Comparison of ENCODE assay signal across 12 mouse cellular contexts in genomic region chr17:31788316-31788715, GRCm38 (mm10).
DNase-seq lines count a peak whose midpoint lies in the region; ATAC-seq and TF ChIP-seq lines count a peak whose summit lies in the region.
"Had no signal": no experiment of that assay in that cellular context is flagged by ENCODE, and none has a peak within 500 bp of the region (broad histone marks: within the 10 kb centered on the region; RNA-seq: fewer than 3 reads in every experiment).

No protein-coding gene starts in this region.

- 0 out of 2 replicates have a peak overlapping the region, but pooled peaks have one; percentile 81 for H3K27ac ChIP-seq in kidney, postnatal 0 days
- H3K27ac ChIP-seq in hindbrain, embryonic 11.5 days (ENCODE audit: low read depth, low read length) = no peak overlapping the region
- H3K27ac ChIP-seq: limb, embryonic 10.5 days; midbrain, embryonic 12.5 days had no signal

- H3K4me2 ChIP-seq in kidney, postnatal 0 days (ENCODE audit: low read length) = no peak overlapping the region
- no peak overlapping the region for H3K4me2 ChIP-seq in hindbrain, embryonic 11.5 days (replicated peaks; ENCODE audit: low read depth, low read length)
- H3K4me2 ChIP-seq: lung, embryonic 14.5 days; midbrain, embryonic 12.5 days had no signal

- no peak for ATAC-seq in kidney, postnatal 0 days (replicated peaks; ENCODE audit: low FRiP score, low read depth)
- no peak for ATAC-seq in hindbrain, embryonic 11.5 days (ENCODE audit: low FRiP score)

- no peaks in the 10 kb centered on the region for H3K36me3 ChIP-seq in kidney, postnatal 0 days (ENCODE audit: insufficient read depth, low read length)
- no peaks in the 10 kb centered on the region for H3K36me3 ChIP-seq in hindbrain, embryonic 11.5 days (ENCODE audit: control insufficient read depth, insufficient read depth, low read length)
- H3K36me3 ChIP-seq: limb, embryonic 10.5 days; midbrain, embryonic 12.5 days had no signal

- H3K4me3 ChIP-seq in kidney, postnatal 0 days (replicated peaks; ENCODE audit: low read depth, low read length) = no peak overlapping the region
- H3K4me3 ChIP-seq in hindbrain, embryonic 11.5 days (ENCODE audit: low read depth, low read length) = no peak overlapping the region
- H3K4me3 ChIP-seq: limb, embryonic 10.5 days; midbrain, embryonic 12.5 days had no signal

- no peak overlapping the region for H3K9ac ChIP-seq in kidney, postnatal 0 days (ENCODE audit: low read depth, low read length)
- no peak overlapping the region for H3K9ac ChIP-seq in hindbrain, embryonic 11.5 days (ENCODE audit: low read depth, low read length)
- H3K9ac ChIP-seq: lung, embryonic 14.5 days; midbrain, embryonic 12.5 days had no signal

- H3K27me3 ChIP-seq in kidney, postnatal 0 days (ENCODE audit: insufficient read depth, low read length) = no peaks in the 10 kb centered on the region
- no peaks in the 10 kb centered on the region for H3K27me3 ChIP-seq in hindbrain, embryonic 11.5 days (ENCODE audit: control insufficient read depth, insufficient read depth, low read length)

- 56% methylated on average over 3 of the region's 3 CpGs for WGBS in kidney, postnatal 0 days
- WGBS in hindbrain, embryonic 11.5 days = 68% methylated on average over 3 of the region's 3 CpGs

- peak; percentile 33 to 78 for DNase-seq in adrenal gland, adult (ENCODE audit: inconsistent age in 2 of 2, low spot score in 1 of 2)
- no peak for DNase-seq in adrenal gland, postnatal 4 days (ENCODE audit: low spot score in 2 of 2)
- DNase-seq in R1 (ENCODE audit: low read depth, low spot score) = peak; percentile 0
- peak; percentile 58 for DNase-seq in gastrocnemius, postnatal 10 days
- no peak for DNase-seq in kidney, postnatal 0 days (ENCODE audit: low spot score)
- no peak for DNase-seq in yolk sac, embryonic 10.5 days (ENCODE audit: low spot score)
- no peak for DNase-seq in cerebellum, adult 9-10 months
- DNase-seq in hindbrain, embryonic 11.5 days (ENCODE audit: low spot score) = no peak
- DNase-seq: lung, embryonic 14.5 days; thymus, postnatal 25 days had no signal

- no peaks in the 10 kb centered on the region for H3K9me3 ChIP-seq in kidney, postnatal 0 days (replicated peaks; ENCODE audit: low read length)
- H3K9me3 ChIP-seq in hindbrain, embryonic 11.5 days (ENCODE audit: control insufficient read depth, low read length) = no peaks in the 10 kb centered on the region
- H3K9me3 ChIP-seq: limb, embryonic 10.5 days; midbrain, embryonic 12.5 days had no signal

- peaks cover 24% of the 10 kb centered on the region for H3K4me1 ChIP-seq in kidney, postnatal 0 days (replicated peaks; ENCODE audit: insufficient read depth, low read length)
- peaks cover 14% of the 10 kb centered on the region for H3K4me1 ChIP-seq in hindbrain, embryonic 11.5 days (replicated peaks; ENCODE audit: control insufficient read depth, insufficient read depth, low read length)

- TF ChIP-seq CTCF in kidney, postnatal 0 days (IDR thresholded peaks at IDR 0.05; ENCODE audit: low read depth) = no peak

Comparison
In these comparisons a context has a peak if more than half of its experiments do, and no peak if none do; other contexts are left out.
1. DNase-seq: peak in adrenal gland, adult (2 of 2), R1 (single experiment) and gastrocnemius, postnatal 10 days (single experiment); none in adrenal gland, postnatal 4 days (0 of 2), kidney, postnatal 0 days (single experiment), yolk sac, embryonic 10.5 days (single experiment), cerebellum, adult 9-10 months (single experiment) and hindbrain, embryonic 11.5 days (single experiment).